Mouse (Mus musculus): ENCODE results near the gene Runx1.

DNA sequence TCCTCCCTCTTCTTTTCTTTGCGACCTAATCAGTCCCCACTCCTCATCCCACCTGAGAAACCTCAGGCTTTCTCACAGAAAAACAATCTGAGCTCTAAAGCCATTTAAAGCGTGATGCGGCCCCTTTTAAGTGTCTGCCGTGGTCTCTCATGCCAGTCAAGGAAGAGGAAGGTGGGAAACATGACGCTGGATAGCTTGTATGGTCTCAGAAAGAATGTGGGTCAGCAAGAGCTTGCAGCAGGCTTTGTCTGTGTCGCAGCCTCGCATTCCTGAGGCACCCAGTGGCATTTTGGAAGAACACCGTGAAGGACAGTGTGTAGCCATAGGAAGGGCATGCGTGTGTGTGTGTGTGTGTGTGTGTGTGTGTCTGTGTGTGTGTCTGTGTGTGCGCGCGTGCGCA is 179.8 kb downstream of the Runx1 start:
- TF ChIP-seq MYOD1 (IDR thresholded peaks at IDR 0.05; ENCODE audit: control insufficient read depth in 1 of 3, insufficient read length in 2 of 3, low read depth in 2 of 3) (no peak), POLR2A (IDR thresholded peaks at IDR 0.05; ENCODE audit: insufficient read length, low read depth) (peak; percentile 43), MAX (IDR thresholded peaks at IDR 0.05; ENCODE audit: low read depth) (no peak), USF1 (IDR thresholded peaks at IDR 0.05; ENCODE audit: low read depth) (no peak), POLR2AphosphoS2 (IDR thresholded peaks at IDR 0.05; ENCODE audit: insufficient read length, low read depth) (peak; percentile 69), TCF3 (IDR thresholded peaks at IDR 0.05; ENCODE audit: insufficient read length, low read depth) (no peak), SRF (IDR thresholded peaks at IDR 0.05; ENCODE audit: control insufficient read depth, insufficient read length, low read depth) (no peak), E2F4 (IDR thresholded peaks at IDR 0.05; ENCODE audit: insufficient read depth) (no peak)

All from myocyte (in vitro differentiated cells).